Mouse (Mus musculus): ENCODE data around the gene Fblim1. TPM values are rescaled to one million over a fixed set of nuclear protein-coding genes. Genes with fewer than 3 reads are reported as not detected.
A peak's percentile ranks its signal among the peaks of the same experiment; 100 is the strongest.

Fblim1 gene
- polyA plus RNA-seq, 1 experiment from 2014 or later = 52.8 TPM

GRCm38 (mm10) chr4:141623037-141623436 lies 17.1 kb upstream of the Fblim1 start:
- Histone ChIP-seq H3K27me3 (replicated peaks; ENCODE audit: control insufficient read depth, insufficient read depth, low read length) (no peaks in the 10 kb centered on the region), H3K4me3 (ENCODE audit: low read depth, low read length) (peak overlapping the region; percentile 35), H3K4me1 (replicated peaks; ENCODE audit: control insufficient read depth, insufficient read depth, low read length) (0 out of 2 replicates have a peak, but pooled peaks cover 9% of the 10 kb centered on the region), H3K27ac (ENCODE audit: low read depth, low read length) (peak overlapping the region; percentile 91), H3K36me3 (ENCODE audit: control insufficient read depth, insufficient read depth) (peaks cover 22% of the 10 kb centered on the region), H3K9me3 (ENCODE audit: control insufficient read depth) (no peaks in the 10 kb centered on the region), H3K4me2 (replicated peaks; ENCODE audit: low read depth) (peak overlapping the region; percentile 58), H3K9ac (ENCODE audit: low read depth, low read length) (peak overlapping the region; percentile 57)
- ATAC-seq = peak; percentile 57
- no peak for TF ChIP-seq CTCF (IDR thresholded peaks at IDR 0.05; ENCODE audit: low read depth)
- WGBS = 43% methylated on average over 11 of the region's 11 CpGs

- peak overlapping the region; percentile 35 for H3K4me3 ChIP-seq (ENCODE audit: low read depth, low read length)
- H3K27me3 ChIP-seq (replicated peaks; ENCODE audit: control insufficient read depth, insufficient read depth, low read length) = no peaks in the 10 kb centered on the region
- WGBS = 84% methylated on average over 5 of the region's 5 CpGs
- peaks cover 18% of the 10 kb centered on the region for H3K36me3 ChIP-seq (ENCODE audit: control insufficient read depth, insufficient read depth)
- peak overlapping the region; percentile 34 for H3K9ac ChIP-seq (ENCODE audit: low read depth, low read length)
- no peak for ATAC-seq
- no peaks in the 10 kb centered on the region for H3K9me3 ChIP-seq (ENCODE audit: control insufficient read depth)
- 0 out of 2 replicates have a peak, but pooled peaks cover 9% of the 10 kb centered on the region for H3K4me1 ChIP-seq (replicated peaks; ENCODE audit: control insufficient read depth, insufficient read depth, low read length)
- H3K4me2 ChIP-seq (replicated peaks; ENCODE audit: low read depth) = peak overlapping the region; percentile 58
- no peak for TF ChIP-seq CTCF (IDR thresholded peaks at IDR 0.05; ENCODE audit: low read depth)
- peak overlapping the region; percentile 91 for H3K27ac ChIP-seq (ENCODE audit: low read depth, low read length)
These were observed 16.7 kb upstream of the Fblim1 start for GRCm38 (mm10) chr4:141622580-141622979.

- no peak overlapping the region for H3K27ac ChIP-seq (ENCODE audit: low read depth, low read length)
- 80% methylated on average over 8 of the region's 8 CpGs for WGBS
- peak overlapping the region; percentile 35 for H3K4me3 ChIP-seq (ENCODE audit: low read depth, low read length)
- TF ChIP-seq CTCF (IDR thresholded peaks at IDR 0.05; ENCODE audit: low read depth) = no peak
- no peaks in the 10 kb centered on the region for H3K27me3 ChIP-seq (replicated peaks; ENCODE audit: control insufficient read depth, insufficient read depth, low read length)
- H3K9me3 ChIP-seq (ENCODE audit: control insufficient read depth) = no peaks in the 10 kb centered on the region
- H3K4me1 ChIP-seq (replicated peaks; ENCODE audit: control insufficient read depth, insufficient read depth, low read length) = 0 out of 2 replicates have a peak, but pooled peaks cover 9% of the 10 kb centered on the region
- no peak overlapping the region; the same call in 1 of the 2 replicates for H3K9ac ChIP-seq (ENCODE audit: low read depth, low read length)
- peaks cover 16% of the 10 kb centered on the region for H3K36me3 ChIP-seq (ENCODE audit: control insufficient read depth, insufficient read depth)
- peak overlapping the region; percentile 58 for H3K4me2 ChIP-seq (replicated peaks; ENCODE audit: low read depth)
- ATAC-seq = no peak
These were observed 16.2 kb upstream of the Fblim1 start for GRCm38 (mm10) chr4:141622091-141622490.

- Histone ChIP-seq H3K27me3 (replicated peaks; ENCODE audit: control insufficient read depth, insufficient read depth, low read length) (no peaks in the 10 kb centered on the region), H3K36me3 (ENCODE audit: control insufficient read depth, insufficient read depth) (peaks cover 8% of the 10 kb centered on the region), H3K4me1 (replicated peaks; ENCODE audit: control insufficient read depth, insufficient read depth, low read length) (0 out of 2 replicates have a peak, but pooled peaks cover 9% of the 10 kb centered on the region), H3K4me2 (replicated peaks; ENCODE audit: low read depth) (0 out of 2 replicates have a peak overlapping the region, but pooled peaks have one; percentile 58), H3K9me3 (ENCODE audit: control insufficient read depth) (no peaks in the 10 kb centered on the region), H3K4me3 (ENCODE audit: low read depth, low read length) (no peak overlapping the region), H3K27ac (ENCODE audit: low read depth, low read length) (no peak overlapping the region), H3K9ac (ENCODE audit: low read depth, low read length) (no peak overlapping the region)
- TF ChIP-seq CTCF (IDR thresholded peaks at IDR 0.05; ENCODE audit: low read depth) = no peak
- WGBS = 85% methylated on average over 8 of the region's 8 CpGs
- no peak for ATAC-seq
These were observed 15.4 kb upstream of the Fblim1 start for GRCm38 (mm10) chr4:141621297-141621696.

- H3K36me3 ChIP-seq (ENCODE audit: control insufficient read depth, insufficient read depth) = peaks cover 1% of the 10 kb centered on the region; the same call in 1 of the 2 replicates
- ATAC-seq = no peak
- TF ChIP-seq CTCF (IDR thresholded peaks at IDR 0.05; ENCODE audit: low read depth) = no peak
- H3K27ac ChIP-seq (ENCODE audit: low read depth, low read length) = 0 out of 2 replicates have a peak overlapping the region, but pooled peaks have one; percentile 93
- H3K9me3 ChIP-seq (ENCODE audit: control insufficient read depth) = no peaks in the 10 kb centered on the region
- no peaks in the 10 kb centered on the region for H3K27me3 ChIP-seq (replicated peaks; ENCODE audit: control insufficient read depth, insufficient read depth, low read length)
- H3K4me1 ChIP-seq (replicated peaks; ENCODE audit: control insufficient read depth, insufficient read depth, low read length) = 0 out of 2 replicates have a peak, but pooled peaks cover 6% of the 10 kb centered on the region
- no peak overlapping the region for H3K9ac ChIP-seq (ENCODE audit: low read depth, low read length)
- no peak overlapping the region for H3K4me3 ChIP-seq (ENCODE audit: low read depth, low read length)
- no peak overlapping the region; the same call in 1 of the 2 replicates for H3K4me2 ChIP-seq (replicated peaks; ENCODE audit: low read depth)
- WGBS = 89% methylated on average over 9 of the region's 9 CpGs
These were observed 13.5 kb upstream of the Fblim1 start for GRCm38 (mm10) chr4:141619299-141619883.

GRCm38 (mm10) chr4:141618565-141619243 lies 12.8 kb upstream of the Fblim1 start, which contains the start of gene Tmem82:
Gene Tmem82 (minus strand): TSS chr4:141618633.
- peak; percentile 78 for TF ChIP-seq CTCF (IDR thresholded peaks at IDR 0.05; ENCODE audit: low read depth)
- 0 out of 2 replicates have a peak, but pooled peaks have one; percentile 19 for ATAC-seq
- H3K9ac ChIP-seq (ENCODE audit: low read depth, low read length) = peak within 1 kb of the TSS; percentile 66

More at GRCm38 (mm10) chr4:141618565-141619243, 12.8 kb upstream of the Fblim1 start, which contains the start of gene Tmem82:
- Histone ChIP-seq H3K4me1 (replicated peaks; ENCODE audit: control insufficient read depth, insufficient read depth, low read length) (0 out of 2 replicates have a peak, but pooled peaks cover 4% of the 10 kb centered on the region), H3K4me3 (ENCODE audit: low read depth, low read length) (peak within 1 kb of the TSS; percentile 57), H3K36me3 (ENCODE audit: control insufficient read depth, insufficient read depth) (peaks cover 7% of the 10 kb centered on the region; the same call in 1 of the 2 replicates), H3K27ac (ENCODE audit: low read depth, low read length) (peak within 1 kb of the TSS; percentile 93), H3K9me3 (ENCODE audit: control insufficient read depth) (no peaks in the 10 kb centered on the region), H3K4me2 (replicated peaks; ENCODE audit: low read depth) (peak within 1 kb of the TSS; percentile 87), H3K27me3 (replicated peaks; ENCODE audit: control insufficient read depth, insufficient read depth, low read length) (no peaks in the 10 kb centered on the region)
- WGBS = 21% methylated on average over 20 of the region's 20 CpGs
